In genomic region chr5:123114924-123115323, GRCm38 (mm10) we compare ENCODE assay signal across 8 mouse cellular contexts. TPM values are rescaled to one million over a fixed set of nuclear protein-coding genes. Genes with fewer than 3 reads are reported as not detected.
DNase-seq lines count a peak whose midpoint lies in the region; ATAC-seq and TF ChIP-seq lines count a peak whose summit lies in the region.

No protein-coding gene starts in this region.

- no peaks in the 10 kb centered on the region for H3K9me3 ChIP-seq in lung, embryonic 14.5 days (ENCODE audit: low read depth, low read length)
- H3K9me3 ChIP-seq in forebrain, embryonic 11.5 days (ENCODE audit: control insufficient read depth, low read length) = no peaks in the 10 kb centered on the region

- peak; percentile 28; the same call in 1 of the 2 replicates for ATAC-seq in lung, embryonic 14.5 days (ENCODE audit: insufficient read depth)
- no peak for ATAC-seq in forebrain, embryonic 11.5 days (replicated peaks; ENCODE audit: low FRiP score)

- no peak overlapping the region for H3K9ac ChIP-seq in lung, embryonic 14.5 days
- H3K9ac ChIP-seq in forebrain, embryonic 11.5 days (ENCODE audit: low read length) = no peak overlapping the region

- H3K27ac ChIP-seq in lung, embryonic 14.5 days (ENCODE audit: low read depth) = no peak overlapping the region
- no peak overlapping the region for H3K27ac ChIP-seq in forebrain, embryonic 11.5 days (ENCODE audit: low read depth, low read length)

- no peaks in the 10 kb centered on the region for H3K27me3 ChIP-seq in lung, embryonic 14.5 days (ENCODE audit: insufficient read depth, low read length)
- no peaks in the 10 kb centered on the region for H3K27me3 ChIP-seq in forebrain, embryonic 11.5 days (ENCODE audit: control insufficient read depth, insufficient read depth, low read length)

- 36% methylated on average over 7 of the region's 7 CpGs for WGBS in lung, embryonic 14.5 days
- 45% methylated on average over 7 of the region's 7 CpGs for WGBS in forebrain, embryonic 11.5 days

- no peaks in the 10 kb centered on the region; the same call in 1 of the 2 replicates for H3K36me3 ChIP-seq in lung, embryonic 14.5 days (ENCODE audit: insufficient read depth)
- no peaks in the 10 kb centered on the region for H3K36me3 ChIP-seq in forebrain, embryonic 11.5 days (ENCODE audit: control insufficient read depth, insufficient read depth, low read length)

- peak; percentile 90 for DNase-seq in heart, adult 11 months
- no peak for DNase-seq in heart, adult 9 months (ENCODE audit: low spot score in 2 of 2)
- DNase-seq in lung, embryonic 14.5 days = peak; percentile 66
- no peak for DNase-seq in lung, postnatal 25 days (ENCODE audit: low spot score)
- DNase-seq in forebrain, embryonic 11.5 days (ENCODE audit: low spot score) = peak; percentile 66
- peak; percentile 64 for DNase-seq in retina, postnatal 1 day
- DNase-seq in frontal cortex, postnatal 25 days (ENCODE audit: low spot score in 2 of 2) = no peak
- DNase-seq in right cerebral cortex, adult 2 months (ENCODE audit: low spot score in 2 of 2) = no peak

- peak; percentile 68 for TF ChIP-seq CTCF in lung, embryonic 14.5 days (IDR thresholded peaks at IDR 0.05; ENCODE audit: low read depth)

- no peak overlapping the region for H3K4me2 ChIP-seq in lung, embryonic 14.5 days
- no peak overlapping the region for H3K4me2 ChIP-seq in forebrain, embryonic 11.5 days (ENCODE audit: low read depth, low read length, severe bottlenecking)

- H3K4me1 ChIP-seq in lung, embryonic 14.5 days (ENCODE audit: insufficient read depth) = 0 out of 2 replicates have a peak, but pooled peaks cover 3% of the 10 kb centered on the region
- peaks cover 4% of the 10 kb centered on the region; the same call in 1 of the 2 replicates for H3K4me1 ChIP-seq in forebrain, embryonic 11.5 days (replicated peaks; ENCODE audit: control insufficient read depth, insufficient read depth, low read length)

- no peak overlapping the region for H3K4me3 ChIP-seq in lung, embryonic 14.5 days (ENCODE audit: low read depth, low read length)
- H3K4me3 ChIP-seq in forebrain, embryonic 11.5 days (ENCODE audit: low read depth, low read length) = no peak overlapping the region

RNA-seq across cellular contexts. Expression of gene Rhof, which starts 17.6 kb away (rescaled TPM):
- 2.4 and 2.5 TPM in 2 replicates for polyA plus RNA-seq in lung, embryonic 14.5 days (2014; fragmentation: Nextera tagmentation; extraction: Ambion mirVana)
- 1.2 and 1.9 TPM in 2 replicates for polyA plus RNA-seq in forebrain, embryonic 11.5 days (2014; fragmentation: Nextera tagmentation; extraction: Ambion mirVana)

RNA-seq across cellular contexts. Expression of gene Setd1b, which starts 27.1 kb away (rescaled TPM):
- polyA plus RNA-seq in lung, embryonic 14.5 days (2014; fragmentation: Nextera tagmentation; extraction: Ambion mirVana) = 11.5 and 12.1 TPM in 2 replicates
- polyA plus RNA-seq in forebrain, embryonic 11.5 days (2014; fragmentation: Nextera tagmentation; extraction: Ambion mirVana) = 13.9 and 15.0 TPM in 2 replicates

RNA-seq across cellular contexts. Expression of gene Tmem120b, which starts 46.7 kb away (rescaled TPM):
- 8.2 and 10.0 TPM in 2 replicates for polyA plus RNA-seq in lung, embryonic 14.5 days (2014; fragmentation: Nextera tagmentation; extraction: Ambion mirVana)
- polyA plus RNA-seq in forebrain, embryonic 11.5 days (2014; fragmentation: Nextera tagmentation; extraction: Ambion mirVana) = 7.3 and 9.3 TPM in 2 replicates

RNA-seq across cellular contexts. Expression of gene Psmd9, which starts 54.3 kb away (rescaled TPM):
- 70.9 and 81.7 TPM in 2 replicates for polyA plus RNA-seq in lung, embryonic 14.5 days (2014; fragmentation: Nextera tagmentation; extraction: Ambion mirVana)
- polyA plus RNA-seq in forebrain, embryonic 11.5 days (2014; fragmentation: Nextera tagmentation; extraction: Ambion mirVana) = 68.5 and 77.8 TPM in 2 replicates

Comparison
In these comparisons a context has a peak if more than half of its experiments do, and no peak if none do; other contexts are left out.
1. DNase-seq: peak in heart, adult 11 months (single experiment), lung, embryonic 14.5 days (single experiment), forebrain, embryonic 11.5 days (single experiment) and retina, postnatal 1 day (single experiment); none in heart, adult 9 months (0 of 2), lung, postnatal 25 days (single experiment), frontal cortex, postnatal 25 days (0 of 2) and right cerebral cortex, adult 2 months (0 of 2).